Mouse (Mus musculus): Measurements from ENCODE around the gene B3gat2. TPM values are rescaled to one million over a fixed set of nuclear protein-coding genes. Genes with fewer than 3 reads are reported as not detected.
A peak's percentile ranks its signal among the peaks of the same experiment; 100 is the strongest.

B3gat2 gene
- polyA plus RNA-seq, 1 experiment, result not detected

DNA sequence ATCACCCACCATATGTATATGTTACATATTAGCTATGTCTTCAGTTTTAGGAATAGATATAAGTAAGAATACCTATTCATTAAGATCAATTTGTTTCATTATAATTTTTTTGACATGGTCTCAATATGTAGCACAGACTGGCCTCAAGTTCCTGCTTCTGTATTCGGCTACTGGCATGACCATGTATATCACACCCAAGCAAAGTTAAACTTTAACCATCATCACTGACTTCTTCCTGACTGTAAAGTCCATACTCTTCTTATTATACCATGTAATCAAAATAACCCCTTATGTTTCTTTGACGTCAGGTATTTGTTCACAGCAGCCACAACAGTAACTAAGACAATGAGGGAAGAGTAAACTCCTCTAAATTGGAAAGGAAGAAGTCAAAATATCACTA is 99.4 kb downstream of the B3gat2 start:
- no peak overlapping the region for H3K27ac ChIP-seq (ENCODE audit: insufficient read depth, low read depth, low read length)
- TF ChIP-seq CTCF (IDR thresholded peaks at IDR 0.05; ENCODE audit: low read depth, low read length) (no peak), POLR2A (IDR thresholded peaks at IDR 0.05; ENCODE audit: borderline replicate concordance, low read depth, low read length) (no peak)
- peaks cover 2% of the 10 kb centered on the region; the same call in 1 of the 2 replicates for H3K4me1 ChIP-seq (ENCODE audit: control insufficient read depth, insufficient read depth, low read length)

DNA sequence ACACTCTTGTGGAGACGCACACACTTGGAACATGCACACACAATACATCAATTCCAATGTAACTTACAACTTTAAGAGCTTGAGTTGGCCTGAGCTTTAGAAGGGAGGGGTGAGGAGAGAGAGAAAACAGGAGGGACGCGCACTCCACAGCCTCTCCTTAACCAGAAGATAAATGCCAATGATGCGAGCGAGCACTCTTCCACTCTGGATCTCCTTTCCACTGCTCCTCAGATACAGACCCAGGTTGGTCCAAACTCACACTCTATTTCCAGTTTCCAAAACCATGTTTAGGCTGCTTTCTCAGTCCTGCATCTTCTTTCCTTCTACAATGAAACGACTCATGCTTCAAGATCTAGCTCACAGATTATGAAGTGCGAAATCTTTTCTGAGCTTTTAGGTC is 104.0 kb downstream of the B3gat2 start:
- Histone ChIP-seq H3K4me3 (ENCODE audit: insufficient read depth, low read length) (no peak overlapping the region), H3K27ac (ENCODE audit: insufficient read depth, low read depth, low read length) (no peak overlapping the region), H3K4me1 (ENCODE audit: control insufficient read depth, insufficient read depth, low read length) (peaks cover 5% of the 10 kb centered on the region)
- TF ChIP-seq CTCF (IDR thresholded peaks at IDR 0.05; ENCODE audit: low read depth, low read length) (no peak), POLR2A (IDR thresholded peaks at IDR 0.05; ENCODE audit: borderline replicate concordance, low read depth, low read length) (no peak)

More for the DNA sequence above, 99.4 kb downstream of the B3gat2 start:
- no peak overlapping the region for H3K4me3 ChIP-seq (ENCODE audit: insufficient read depth, low read length)

DNA sequence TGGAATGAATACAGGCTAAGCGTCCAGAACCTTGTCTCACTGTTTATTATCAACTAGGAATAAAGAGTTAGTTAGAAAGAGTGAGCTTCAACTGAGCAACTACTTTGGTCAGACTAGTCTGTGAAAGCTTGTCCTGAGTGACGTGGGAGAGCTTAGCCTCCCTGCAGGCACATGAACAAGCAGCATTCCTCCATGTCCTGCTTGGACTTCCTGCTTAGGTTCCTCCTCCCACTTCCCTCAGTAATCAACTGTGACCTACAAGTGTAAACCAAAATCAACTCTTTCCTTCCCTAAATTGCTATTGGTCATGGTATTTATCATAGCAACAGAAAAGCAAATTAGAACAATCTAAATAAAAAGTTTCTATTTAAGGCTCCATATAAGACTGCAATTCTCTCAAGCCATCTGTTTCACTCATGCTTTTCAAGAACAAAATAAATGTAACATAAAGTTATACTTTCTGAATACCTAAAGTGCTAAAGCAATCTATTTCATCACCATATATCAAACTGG is 105.9 kb downstream of the B3gat2 start:
- no peak overlapping the region for H3K4me3 ChIP-seq (ENCODE audit: insufficient read depth, low read length)

DNA sequence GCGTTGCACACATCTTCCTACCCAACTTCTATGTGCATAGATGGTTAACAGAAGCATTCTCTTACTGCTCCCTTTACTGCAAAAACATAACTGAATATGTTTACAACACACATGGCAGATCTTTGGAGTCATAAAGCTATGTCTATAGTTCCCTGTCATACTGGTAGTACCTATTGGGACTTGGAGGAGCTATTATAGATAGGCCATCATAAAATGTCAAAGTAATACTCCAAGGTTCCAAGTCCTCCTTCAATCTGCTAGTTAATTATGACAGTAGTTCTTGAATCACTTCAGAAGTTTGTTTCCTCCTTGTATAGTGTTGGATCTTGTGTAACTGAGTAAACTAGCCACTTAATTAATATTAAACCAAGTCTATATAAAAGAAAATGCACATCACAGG is 110.6 kb downstream of the B3gat2 start:
- TF ChIP-seq POLR2A (IDR thresholded peaks at IDR 0.05; ENCODE audit: borderline replicate concordance, low read depth, low read length) (no peak), CTCF (IDR thresholded peaks at IDR 0.05; ENCODE audit: low read depth, low read length) (no peak)
- peaks cover 2% of the 10 kb centered on the region for H3K4me1 ChIP-seq (ENCODE audit: control insufficient read depth, insufficient read depth, low read length)
- H3K4me3 ChIP-seq (ENCODE audit: insufficient read depth, low read length), result no peak overlapping the region
- no peak overlapping the region for H3K27ac ChIP-seq (ENCODE audit: insufficient read depth, low read depth, low read length)

More for the DNA sequence above, 105.9 kb downstream of the B3gat2 start:
- Histone ChIP-seq H3K27ac (ENCODE audit: insufficient read depth, low read depth, low read length) (peak overlapping the region; percentile 9; the same call in 1 of the 2 replicates), H3K4me1 (ENCODE audit: control insufficient read depth, insufficient read depth, low read length) (peaks cover 5% of the 10 kb centered on the region)
- TF ChIP-seq CTCF (IDR thresholded peaks at IDR 0.05; ENCODE audit: low read depth, low read length) (no peak), POLR2A (IDR thresholded peaks at IDR 0.05; ENCODE audit: borderline replicate concordance, low read depth, low read length) (no peak)

DNA sequence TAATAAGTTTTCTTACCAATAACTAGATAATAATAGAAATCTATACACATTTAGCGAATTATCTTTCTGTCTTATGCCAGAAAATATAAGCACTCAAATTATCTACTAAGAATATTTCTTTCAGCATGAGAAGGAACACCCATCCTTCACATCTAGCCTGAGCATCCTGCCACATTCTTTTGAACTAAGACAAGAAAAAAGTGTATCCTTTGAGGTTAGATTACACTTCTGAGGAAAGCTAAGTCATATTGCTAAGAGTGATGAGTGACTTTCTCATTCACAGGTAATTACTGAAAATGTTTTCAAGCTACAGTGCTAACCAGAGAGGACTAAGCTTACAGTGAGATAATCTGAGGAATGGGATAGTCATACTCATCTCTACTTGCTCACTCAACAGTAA is 121.1 kb downstream of the B3gat2 start:
- Histone ChIP-seq H3K4me3 (ENCODE audit: insufficient read depth, low read length) (no peak overlapping the region), H3K27ac (ENCODE audit: insufficient read depth, low read depth, low read length) (no peak overlapping the region), H3K4me1 (ENCODE audit: control insufficient read depth, insufficient read depth, low read length) (no peaks in the 10 kb centered on the region)
- TF ChIP-seq CTCF (IDR thresholded peaks at IDR 0.05; ENCODE audit: low read depth, low read length) (no peak), POLR2A (IDR thresholded peaks at IDR 0.05; ENCODE audit: borderline replicate concordance, low read depth, low read length) (no peak)

DNA sequence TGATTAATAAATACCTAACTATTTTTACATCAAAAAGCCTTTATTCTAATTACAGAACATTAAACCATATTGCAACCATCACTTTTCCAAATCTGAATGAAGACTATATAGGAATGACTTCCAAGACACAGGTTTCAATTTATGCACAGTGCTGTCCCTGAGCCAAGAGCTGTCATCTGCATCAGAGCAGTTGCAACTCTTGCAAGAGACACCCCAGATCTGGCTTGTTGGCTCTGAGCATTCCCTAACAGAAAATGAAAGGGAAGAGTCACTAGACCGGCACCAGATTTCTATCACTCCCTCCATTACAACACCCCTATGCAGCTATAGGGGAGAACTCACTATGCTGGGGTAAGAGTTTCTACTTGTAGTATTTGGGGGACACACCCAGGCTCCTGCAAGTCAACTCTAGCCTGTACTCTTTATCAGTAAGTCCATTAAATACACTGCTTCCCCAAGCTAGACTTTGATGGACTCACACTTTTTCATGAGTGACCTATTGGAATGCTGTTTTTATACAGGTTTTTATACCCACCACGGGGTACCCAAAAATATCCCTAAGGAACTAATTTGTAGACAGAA is 122.6 kb downstream of the B3gat2 start:
- TF ChIP-seq POLR2A (IDR thresholded peaks at IDR 0.05; ENCODE audit: borderline replicate concordance, low read depth, low read length) (no peak), CTCF (IDR thresholded peaks at IDR 0.05; ENCODE audit: low read depth, low read length) (no peak)
- no peak overlapping the region for H3K27ac ChIP-seq (ENCODE audit: insufficient read depth, low read depth, low read length)
- H3K4me1 ChIP-seq (ENCODE audit: control insufficient read depth, insufficient read depth, low read length), result no peaks in the 10 kb centered on the region
- no peak overlapping the region for H3K4me3 ChIP-seq (ENCODE audit: insufficient read depth, low read length)

DNA sequence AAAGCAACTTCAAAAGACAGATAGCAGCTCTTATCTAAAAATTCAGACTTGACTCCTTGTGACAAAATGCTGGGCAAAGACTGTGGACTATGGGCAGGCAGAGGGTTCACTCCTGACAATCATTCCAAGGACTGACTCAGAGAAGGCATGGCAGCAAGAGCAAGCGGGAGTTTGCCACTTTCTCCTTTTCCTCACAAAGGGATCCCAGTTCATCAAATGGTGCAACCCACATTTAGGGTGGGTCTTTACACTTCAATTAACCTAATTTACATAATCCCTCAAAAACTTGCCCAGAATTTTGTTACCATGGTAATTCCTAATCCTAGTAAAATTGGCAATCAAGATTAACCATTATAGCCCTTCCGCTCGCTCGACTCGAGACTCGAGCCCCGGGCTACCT is 123.4 kb downstream of the B3gat2 start:
- no peak overlapping the region for H3K4me3 ChIP-seq (ENCODE audit: insufficient read depth, low read length)
- TF ChIP-seq POLR2A (IDR thresholded peaks at IDR 0.05; ENCODE audit: borderline replicate concordance, low read depth, low read length) (no peak), CTCF (IDR thresholded peaks at IDR 0.05; ENCODE audit: low read depth, low read length) (no peak)
- no peak overlapping the region for H3K27ac ChIP-seq (ENCODE audit: insufficient read depth, low read depth, low read length)
- H3K4me1 ChIP-seq (ENCODE audit: control insufficient read depth, insufficient read depth, low read length), result no peaks in the 10 kb centered on the region

DNA sequence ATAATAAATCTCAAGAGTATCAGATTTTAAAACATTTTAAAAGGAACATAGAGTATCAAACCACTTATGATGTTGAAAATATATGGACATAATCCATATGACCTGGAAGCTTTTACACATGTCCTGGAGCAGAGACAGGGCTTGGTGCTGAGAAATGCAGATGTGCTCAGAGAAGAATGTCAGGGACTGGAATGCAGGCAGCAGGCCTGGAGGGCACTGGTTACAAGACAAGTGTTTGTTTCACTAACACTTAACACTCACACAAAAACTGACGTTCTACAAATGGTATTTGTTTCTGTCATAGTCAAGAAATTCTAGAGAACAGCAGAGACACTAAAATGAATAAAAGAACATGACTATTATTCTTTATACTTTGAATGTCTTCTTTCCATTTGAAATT is 130.5 kb downstream of the B3gat2 start:
- no peak overlapping the region for H3K27ac ChIP-seq (ENCODE audit: insufficient read depth, low read depth, low read length)
- no peak overlapping the region for H3K4me3 ChIP-seq (ENCODE audit: insufficient read depth, low read length)
- H3K4me1 ChIP-seq (ENCODE audit: control insufficient read depth, insufficient read depth, low read length), result peaks cover 5% of the 10 kb centered on the region
- TF ChIP-seq POLR2A (IDR thresholded peaks at IDR 0.05; ENCODE audit: borderline replicate concordance, low read depth, low read length), result no peak
- TF ChIP-seq CTCF (IDR thresholded peaks at IDR 0.05; ENCODE audit: low read depth, low read length), result no peak

Other genes starting within 250 kb of the B3gat2 start
- 42.3 and 52.5 TPM in 2 replicates for gene Smap1, start 160.6 kb downstream of the B3gat2 start, polyA plus RNA-seq (2012; ENCODE audit: insufficient read depth, insufficient read length, missing spikeins)
- gene Sdhaf4, start 243.9 kb downstream of the B3gat2 start, polyA plus RNA-seq (2012; ENCODE audit: insufficient read depth, insufficient read length, missing spikeins), result 42.7 and 47.0 TPM in 2 replicates